Mouse (Mus musculus) pancreas, adult 10 weeks (tissue): ENCODE data around the gene Krcc1. TPM values are rescaled to one million over a fixed set of nuclear protein-coding genes. Genes with fewer than 3 reads are reported as not detected.

Source experiments
- polyA plus RNA-seq: library from polyadenylated mRNA; stranded (reverse); fragments of 350-450 nt; fragmentation: Illumina TruSeq; extraction: RNeasy Lipid Tissue Mini Kit (QIAGEN cat#74804); gene quantifications from one replicate; pipeline ENCODE4 v1.2.3, GENCODE M21; 2015; ENCODE audit warnings: low read depth, low replicate concordance; ENCODE audit not compliant: insufficient read depth

Krcc1 gene
- 9.7 TPM for polyA plus RNA-seq

GRCm38 (mm10) chr6:71271389-71272315 is at the start of gene Krcc1:
Gene Krcc1 (plus strand): TSS chr6:71271677.

GRCm38 (mm10) chr6:71321826-71322283 is 50.4 kb downstream of the Krcc1 start, which contains the start of gene Smyd1:
Gene Smyd1 (minus strand): TSS chr6:71322233.

GRCm38 (mm10) chr6:71322491-71322921 is 51.0 kb downstream of the Krcc1 start, which contains the start of gene Cd8b1:
Gene Cd8b1 (plus strand): TSS chr6:71322788.

Other genes starting within 250 kb of the Krcc1 start
- 4.9 TPM for gene Thnsl2, start 127.2 kb upstream of the Krcc1 start, polyA plus RNA-seq
- not detected for gene Fabp1, start 71.8 kb upstream of the Krcc1 start, polyA plus RNA-seq
- gene Smyd1, start 50.6 kb downstream of the Krcc1 start, polyA plus RNA-seq, result not detected
- gene Cd8b1, start 51.1 kb downstream of the Krcc1 start, polyA plus RNA-seq, result not detected
- not detected for gene Cd8a, start 101.8 kb downstream of the Krcc1 start, polyA plus RNA-seq
- gene Rmnd5a, start 169.0 kb downstream of the Krcc1 start, polyA plus RNA-seq, result 11.4 TPM
- 6.2 TPM for gene Rnf103, start 222.2 kb downstream of the Krcc1 start, polyA plus RNA-seq